Mouse (Mus musculus): ENCODE results near the gene Saysd1. TPM values are rescaled to one million over a fixed set of nuclear protein-coding genes. Genes with fewer than 3 reads are reported as not detected.

Saysd1 gene
- polyA plus RNA-seq, 1 experiment from 2014 or later, result 9.0 TPM

DNA sequence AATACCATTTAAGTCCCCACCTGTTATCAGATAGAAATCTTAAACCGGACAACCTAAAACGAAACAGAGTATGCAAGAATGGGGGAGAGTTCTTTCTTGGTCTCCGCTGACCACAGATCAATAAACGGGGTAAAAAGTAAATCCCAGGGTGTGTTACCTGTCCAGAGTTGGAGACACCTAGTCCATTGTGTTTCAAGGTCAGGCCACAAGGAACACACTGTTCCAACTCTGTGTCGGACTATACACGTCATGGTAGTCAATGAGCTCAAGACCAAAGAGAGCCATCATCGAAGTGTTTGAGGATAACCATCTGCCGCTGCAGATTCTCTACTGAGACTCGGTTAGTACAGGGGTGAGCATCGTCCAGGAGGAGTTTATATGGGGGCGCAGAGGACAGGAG lies 10.2 kb upstream of the Saysd1 start:
- ChIA-PET POLR2A (interaction anchor here (1.5 kb wide), 1 partner anchor 16 kb away, joined by 3 read pairs; no protein-coding TSS in a partner anchor), CTCF (interaction anchor here (0.9 to 1.2 kb wide), 3 partner anchors 8 to 35 kb away, joined by 3 read pairs; no protein-coding TSS in a partner anchor)
- DNase-seq (ENCODE audit: low read depth, low spot score) (no peak), ATAC-seq (no peak)
- no peaks in the 10 kb centered on the region for H3K27me3 ChIP-seq
- no peak for TF ChIP-seq CTCF (IDR thresholded peaks at IDR 0.05)
- in situ Hi-C loops (cut with MboI; ENCODE audit: low pct_unique_long_range_greater_than_20kb), result no loop called here

DNA sequence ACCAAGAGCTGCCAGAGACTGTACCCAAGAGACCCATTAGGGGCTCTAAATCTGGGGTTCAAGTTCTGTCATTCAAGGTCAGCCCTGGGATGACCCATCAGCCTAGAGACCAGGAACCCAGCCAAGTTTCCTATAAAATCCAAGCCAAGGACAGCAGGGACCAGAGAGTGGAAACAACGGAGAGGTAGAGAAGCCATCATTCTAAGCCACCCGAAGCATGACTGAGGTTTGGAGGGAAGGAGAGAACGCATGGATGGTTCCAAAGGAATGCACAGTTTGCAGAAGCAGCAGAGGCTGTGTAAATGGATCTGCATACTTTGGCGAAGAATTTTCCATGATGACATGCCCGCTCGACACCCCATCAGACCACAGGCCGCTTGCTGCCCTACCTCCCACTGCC lies 9.5 kb upstream of the Saysd1 start:
- no peaks in the 10 kb centered on the region for H3K27me3 ChIP-seq
- POLR2A ChIA-PET, result interaction anchor here (0.8 to 1.5 kb wide), 2 partner anchors 9 to 17 kb away, joined by 3 read pairs; partner anchors contain the start of gene Saysd1
- no peak for TF ChIP-seq CTCF (IDR thresholded peaks at IDR 0.05)
- peak; percentile 90 for ATAC-seq
- DNase-seq (ENCODE audit: low read depth, low spot score), result peak; percentile 93
- CTCF ChIA-PET, result interaction anchor here (0.9 to 1.3 kb wide), 4 partner anchors 9 to 34 kb away, joined by 3 read pairs; no protein-coding TSS in a partner anchor
- in situ Hi-C loops (cut with MboI; ENCODE audit: low pct_unique_long_range_greater_than_20kb), result no loop called here

DNA sequence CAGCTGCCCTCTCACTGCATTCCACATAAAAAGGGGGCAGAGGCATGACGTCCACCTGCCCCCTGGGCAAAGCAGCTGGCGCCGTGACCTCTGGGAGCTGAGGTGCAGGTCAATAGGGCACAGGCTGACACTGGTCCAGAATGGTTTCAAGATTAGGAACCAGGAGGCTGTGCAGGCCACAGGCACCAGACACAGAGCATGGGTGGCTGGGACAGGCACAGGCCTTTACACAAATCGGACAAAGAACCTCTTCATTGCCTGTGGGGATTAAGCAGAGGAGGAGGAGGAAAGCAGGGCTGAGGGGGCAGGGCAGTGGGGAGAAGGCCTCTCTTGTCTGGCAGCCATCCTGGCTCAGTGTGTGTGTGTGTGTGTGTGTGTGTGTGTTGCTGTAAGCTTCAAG lies 5.8 kb upstream of the Saysd1 start:
- no peak for DNase-seq (ENCODE audit: low read depth, low spot score)
- in situ Hi-C loops (cut with MboI; ENCODE audit: low pct_unique_long_range_greater_than_20kb), result no loop called here
- CTCF ChIA-PET, result interaction anchor here (1.1 to 2.7 kb wide), 2 partner anchors 11 to 15 kb away, joined by 3 to 8 read pairs; no protein-coding TSS in a partner anchor
- no peak for ATAC-seq
- POLR2A ChIA-PET, result no interaction called here
- no peak for TF ChIP-seq CTCF (IDR thresholded peaks at IDR 0.05)
- no peaks in the 10 kb centered on the region for H3K27me3 ChIP-seq

DNA sequence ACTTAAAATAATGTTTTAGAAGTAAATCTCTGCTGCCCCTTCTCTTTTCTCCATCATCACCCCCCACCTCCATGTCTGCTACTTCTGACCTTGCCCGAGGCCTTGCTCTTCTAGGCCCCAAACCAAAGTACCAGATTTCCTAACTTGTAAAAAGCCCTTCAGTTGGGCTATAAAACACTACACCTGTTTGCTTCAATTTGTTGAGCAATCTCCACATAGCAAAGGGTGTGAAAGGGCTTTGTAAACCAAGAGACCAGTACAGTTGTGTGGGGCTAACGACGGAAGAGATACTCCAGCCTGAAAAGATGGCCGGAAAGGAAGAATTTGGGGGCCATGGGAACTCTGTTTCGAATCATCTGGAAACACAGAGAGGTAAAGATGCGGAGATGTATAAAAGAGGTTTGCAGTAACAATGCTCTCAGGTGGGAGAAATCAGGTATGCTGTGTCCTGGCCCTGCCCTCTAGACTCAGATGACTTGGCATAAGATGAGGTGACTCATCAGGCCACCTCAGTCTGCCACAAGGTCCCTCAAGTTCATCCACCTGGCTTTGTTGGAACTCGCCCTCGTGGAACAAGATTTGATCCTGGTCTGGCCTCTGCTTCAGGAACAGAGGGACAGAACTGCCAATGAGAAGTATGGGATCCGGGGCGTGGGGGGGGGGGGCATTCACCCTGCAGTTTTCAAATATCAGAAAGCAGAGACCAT lies 3.2 kb downstream of the Saysd1 start:
- no peak for DNase-seq (ENCODE audit: low read depth, low spot score)
- in situ Hi-C loops (cut with MboI; ENCODE audit: low pct_unique_long_range_greater_than_20kb), result no loop called here
- no peak for ATAC-seq
- no peak for TF ChIP-seq CTCF (IDR thresholded peaks at IDR 0.05)
- no peaks in the 10 kb centered on the region for H3K27me3 ChIP-seq
- ChIA-PET POLR2A (no interaction called here), CTCF (no interaction called here)

DNA sequence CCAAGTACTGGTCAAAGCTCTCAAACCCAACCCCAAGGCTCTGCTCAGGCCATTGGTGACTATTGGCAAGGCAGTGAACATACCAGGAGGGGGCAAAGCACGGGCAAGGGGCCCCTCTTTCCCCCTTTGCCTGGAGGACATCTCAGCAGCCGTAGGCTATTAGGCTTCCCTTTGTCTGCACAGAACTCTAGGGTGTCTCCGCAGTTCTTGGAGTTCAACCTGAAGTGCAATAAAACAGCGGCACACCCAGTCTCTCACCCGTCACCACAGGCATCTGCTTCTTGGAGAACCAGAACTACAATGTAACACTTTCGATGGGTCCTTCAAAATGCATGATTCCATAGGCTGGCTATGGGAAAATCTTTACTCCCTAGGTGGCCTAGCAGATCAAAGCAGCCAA lies 10.2 kb downstream of the Saysd1 start:
- DNase-seq (ENCODE audit: low read depth, low spot score) (no peak), ATAC-seq (no peak)
- ChIA-PET CTCF (interaction anchor here (2.0 to 2.4 kb wide), 2 partner anchors 14 to 15 kb away, joined by 6 to 8 read pairs; no protein-coding TSS in a partner anchor), POLR2A (no interaction called here)
- no peaks in the 10 kb centered on the region for H3K27me3 ChIP-seq
- in situ Hi-C loops (cut with MboI; ENCODE audit: low pct_unique_long_range_greater_than_20kb), result no loop called here
- TF ChIP-seq CTCF (IDR thresholded peaks at IDR 0.05), result no peak

DNA sequence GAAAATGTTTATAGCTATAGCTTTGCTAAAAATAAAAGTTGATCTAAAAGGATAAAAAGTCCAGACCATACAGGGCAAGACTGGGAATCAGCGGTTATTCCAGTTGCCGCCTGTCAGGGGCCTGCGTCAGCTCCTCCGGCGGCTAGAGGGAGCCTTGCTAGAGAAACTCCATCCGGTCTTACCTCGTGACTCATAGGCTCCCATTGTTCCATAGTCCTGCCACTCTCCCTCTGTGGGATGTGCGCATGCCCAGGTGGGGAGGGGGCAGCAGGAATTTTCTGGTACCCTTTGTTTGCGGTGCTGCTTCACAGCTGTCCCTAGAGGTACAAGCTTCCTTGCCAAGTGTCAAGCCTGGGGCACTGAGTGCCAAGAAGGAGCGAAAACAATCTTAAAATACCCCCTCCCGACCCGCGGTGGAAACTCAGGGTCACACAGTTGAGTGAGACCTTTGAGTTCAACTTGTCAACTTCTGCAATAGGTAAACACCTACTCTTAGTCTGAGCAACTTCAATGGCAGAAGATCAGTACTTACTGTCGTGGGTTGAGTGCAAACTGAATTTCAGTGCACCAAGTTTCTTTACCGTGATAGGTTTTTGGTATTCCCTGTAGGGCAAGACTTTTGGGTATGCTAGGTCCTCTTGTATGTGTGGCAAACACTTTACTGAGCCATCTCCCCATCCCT lies 10.8 kb downstream of the Saysd1 start:
- DNase-seq (ENCODE audit: low read depth, low spot score) (no peak), ATAC-seq (no peak)
- ChIA-PET POLR2A (no interaction called here), CTCF (interaction anchor here (2.0 kb wide), 1 partner anchor 13 kb away, joined by 6 read pairs; no protein-coding TSS in a partner anchor)
- in situ Hi-C loops (cut with MboI; ENCODE audit: low pct_unique_long_range_greater_than_20kb), result no loop called here
- no peak for TF ChIP-seq CTCF (IDR thresholded peaks at IDR 0.05)
- no peaks in the 10 kb centered on the region for H3K27me3 ChIP-seq

DNA sequence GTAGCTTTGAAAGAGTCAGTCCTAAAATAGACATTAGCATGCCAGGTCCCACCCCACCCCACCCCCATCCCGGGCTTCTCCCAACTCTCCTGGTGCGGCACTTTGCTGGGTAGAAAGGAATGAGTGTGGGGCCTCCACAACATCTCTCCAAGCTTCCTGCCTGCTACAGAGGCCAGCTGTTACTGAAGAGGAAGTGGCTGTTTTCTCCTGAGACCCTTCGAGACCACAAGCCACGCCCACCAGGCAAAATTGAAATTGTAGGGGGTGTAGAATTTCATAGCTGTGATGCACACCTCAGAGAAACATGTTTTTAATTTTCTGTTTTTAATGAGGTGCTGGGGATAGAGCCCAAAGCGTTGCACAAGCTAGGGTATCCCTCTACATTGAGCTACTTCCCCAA lies 17.5 kb downstream of the Saysd1 start:
- CTCF ChIA-PET, result no interaction called here
- H3K27me3 ChIP-seq, result no peaks in the 10 kb centered on the region
- DNase-seq (ENCODE audit: low read depth, low spot score) (no peak), ATAC-seq (no peak)
- in situ Hi-C loops (cut with MboI; ENCODE audit: low pct_unique_long_range_greater_than_20kb), result no loop called here
- POLR2A ChIA-PET, result no interaction called here
- no peak for TF ChIP-seq CTCF (IDR thresholded peaks at IDR 0.05)

DNA sequence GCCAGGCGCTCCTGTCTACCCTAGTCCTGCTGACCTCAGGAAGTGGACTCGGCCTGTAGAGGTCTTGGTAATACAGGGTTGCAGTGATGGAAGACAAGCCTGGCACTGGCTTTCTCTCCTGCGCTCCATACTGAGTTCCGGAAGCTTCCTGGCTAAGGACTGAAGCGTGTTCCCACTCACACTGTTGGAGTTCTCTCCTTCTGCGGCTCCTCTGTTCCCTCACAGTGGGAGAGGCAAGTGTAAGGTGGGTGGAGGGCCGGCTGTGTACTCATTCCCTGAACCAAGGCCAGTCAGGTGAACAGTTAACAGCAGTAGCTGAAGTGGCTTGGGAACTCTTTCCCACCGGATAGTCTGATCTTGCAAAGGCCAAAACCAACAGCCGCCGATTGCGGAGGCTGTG lies 18.3 kb downstream of the Saysd1 start:
- TF ChIP-seq CTCF (IDR thresholded peaks at IDR 0.05), result no peak
- ATAC-seq (no peak), DNase-seq (ENCODE audit: low read depth, low spot score) (no peak)
- in situ Hi-C loops (cut with MboI; ENCODE audit: low pct_unique_long_range_greater_than_20kb), result no loop called here
- ChIA-PET POLR2A (no interaction called here), CTCF (no interaction called here)
- H3K27me3 ChIP-seq, result no peaks in the 10 kb centered on the region

DNA sequence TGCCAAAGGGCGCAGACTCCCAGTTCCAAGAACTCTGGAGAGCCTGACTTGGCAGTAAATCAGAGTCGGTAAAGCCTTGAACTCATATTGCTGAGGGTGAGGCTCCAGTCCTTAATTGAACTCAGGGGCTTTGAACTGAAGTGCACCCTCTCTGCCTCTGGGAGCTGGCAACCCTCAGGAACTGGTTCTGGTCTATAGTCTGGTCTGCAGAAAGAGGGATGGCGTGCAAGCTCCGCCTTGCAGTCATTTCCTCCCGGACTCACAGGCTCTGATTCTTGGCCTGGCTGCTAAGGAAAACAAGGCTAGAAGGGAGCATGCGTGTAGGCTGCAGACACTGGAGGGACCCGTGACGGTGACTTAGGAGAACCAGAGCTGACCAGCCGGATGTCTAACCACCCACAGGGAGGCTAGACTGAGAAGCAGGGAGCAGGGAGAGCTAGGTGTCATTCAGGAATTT lies 22.2 kb downstream of the Saysd1 start:
- no peak for TF ChIP-seq CTCF (IDR thresholded peaks at IDR 0.05)
- no peak for ATAC-seq
- CTCF ChIA-PET, result interaction anchor here (0.8 to 3.6 kb wide), 2 partner anchors 45 to 135 kb away, joined by 3 to 17 read pairs; no protein-coding TSS in a partner anchor

DNA sequence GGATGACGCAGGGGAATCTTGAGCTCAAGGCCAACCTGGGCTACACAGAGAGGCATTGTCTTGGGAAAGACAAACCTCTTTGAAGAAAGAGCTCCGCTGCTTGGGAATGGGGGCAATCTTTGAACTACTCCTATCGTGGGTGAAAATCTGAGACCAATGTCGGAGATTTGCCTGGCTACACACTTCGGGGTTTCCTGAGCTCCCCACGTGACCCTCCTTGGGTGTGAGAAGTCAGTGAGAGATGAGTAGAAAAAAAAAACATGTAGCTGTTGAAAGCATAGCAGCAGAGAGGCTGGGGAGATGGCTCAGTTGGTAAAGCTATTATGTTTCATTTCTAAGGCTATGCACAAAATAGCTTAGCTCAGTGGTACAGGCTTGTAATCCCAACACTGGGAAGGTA lies 23.4 kb downstream of the Saysd1 start:
- DNase-seq (ENCODE audit: low read depth, low spot score) (no peak), ATAC-seq (no peak)
- no peak for TF ChIP-seq CTCF (IDR thresholded peaks at IDR 0.05)
- ChIA-PET POLR2A (interaction anchor here (1.3 to 1.5 kb wide), 2 partner anchors 69 to 129 kb away, joined by 3 read pairs; no protein-coding TSS in a partner anchor), CTCF (interaction anchor here (0.6 to 3.6 kb wide), 11 partner anchors 9 to 136 kb away, joined by 3 to 17 read pairs (median 6); no protein-coding TSS in a partner anchor)
- no peaks in the 10 kb centered on the region for H3K27me3 ChIP-seq
- in situ Hi-C loops (cut with MboI; ENCODE audit: low pct_unique_long_range_greater_than_20kb), result loop anchor here (5.0 kb wide), 1 partner anchor 132 kb away; no protein-coding TSS in a partner anchor

More for the DNA sequence above, 22.2 kb downstream of the Saysd1 start:
- POLR2A ChIA-PET, result no interaction called here
- no peaks in the 10 kb centered on the region for H3K27me3 ChIP-seq
- in situ Hi-C loops (cut with MboI; ENCODE audit: low pct_unique_long_range_greater_than_20kb), result no loop called here
- no peak for DNase-seq (ENCODE audit: low read depth, low spot score)
